Mouse (Mus musculus): ENCODE measurements at regions not wholly inside any gene's neighbourhood (a gene's known extent, or its start where the extent isn't known, plus 50 kb on each side); places are given as distances from the start of the nearest gene placed in this dataset.

GRCm38 (mm10) chr16:49985082-49986076 is 185.0 kb downstream of the Cd47 start:
- Histone ChIP-seq H3K4me3 (no peak overlapping the region), H3K9ac (no peak overlapping the region), H3K36me3 (no peaks in the 10 kb centered on the region), H3K27ac (0 out of 2 replicates have a peak overlapping the region, but pooled peaks have one; percentile 12), H3K27me3 (no peaks in the 10 kb centered on the region), H3K9me3 (replicated peaks) (no peaks in the 10 kb centered on the region), H3K4me1 (0 out of 2 replicates have a peak, but pooled peaks cover 5% of the 10 kb centered on the region), H3K4me2 (replicated peaks) (no peak overlapping the region)
- peak; percentile 51 for ATAC-seq (ENCODE audit: low FRiP score)
- 57% methylated on average over 14 of the region's 14 CpGs for WGBS

GRCm38 (mm10) chr16:49986954-49987353 is 186.6 kb downstream of the Cd47 start:
- 82% methylated on average over 6 of the region's 6 CpGs for WGBS
- Histone ChIP-seq H3K4me2 (replicated peaks) (no peak overlapping the region), H3K27ac (no peak overlapping the region), H3K27me3 (no peaks in the 10 kb centered on the region), H3K9me3 (replicated peaks) (no peaks in the 10 kb centered on the region), H3K9ac (no peak overlapping the region), H3K4me1 (0 out of 2 replicates have a peak, but pooled peaks cover 5% of the 10 kb centered on the region), H3K36me3 (no peaks in the 10 kb centered on the region), H3K4me3 (no peak overlapping the region)
- no peak for ATAC-seq (ENCODE audit: low FRiP score)

- Histone ChIP-seq H3K4me2 (replicated peaks) (no peak overlapping the region), H3K4me1 (no peaks in the 10 kb centered on the region), H3K27ac (no peak overlapping the region), H3K27me3 (no peaks in the 10 kb centered on the region), H3K9me3 (replicated peaks) (no peaks in the 10 kb centered on the region), H3K4me3 (no peak overlapping the region), H3K9ac (no peak overlapping the region), H3K36me3 (no peaks in the 10 kb centered on the region)
- 70% methylated on average over 3 of the region's 3 CpGs for WGBS
- no peak for ATAC-seq (ENCODE audit: low FRiP score)
Observed at GRCm38 (mm10) chr16:49995822-49996221, 195.5 kb downstream of the Cd47 start.

GRCm38 (mm10) chr16:49996593-49996992 is 196.3 kb downstream of the Cd47 start:
- H3K4me3 ChIP-seq, result no peak overlapping the region
- H3K4me2 ChIP-seq (replicated peaks), result no peak overlapping the region
- no peak for ATAC-seq (ENCODE audit: low FRiP score)
- H3K9me3 ChIP-seq (replicated peaks), result no peaks in the 10 kb centered on the region
- 87% methylated on average over 5 of the region's 5 CpGs for WGBS
- no peak overlapping the region for H3K9ac ChIP-seq
- no peaks in the 10 kb centered on the region for H3K4me1 ChIP-seq
- no peaks in the 10 kb centered on the region for H3K27me3 ChIP-seq
- H3K36me3 ChIP-seq, result no peaks in the 10 kb centered on the region
- no peak overlapping the region for H3K27ac ChIP-seq

- 0 out of 2 replicates have a peak, but pooled peaks cover under 1% of the 10 kb centered on the region for H3K4me1 ChIP-seq
- H3K4me2 ChIP-seq (replicated peaks), result no peak overlapping the region
- no peak overlapping the region for H3K4me3 ChIP-seq
- ATAC-seq (ENCODE audit: low FRiP score), result no peak
- H3K9me3 ChIP-seq (replicated peaks), result no peaks in the 10 kb centered on the region
- H3K27ac ChIP-seq, result no peak overlapping the region
- WGBS, result 89% methylated on average over 7 of the region's 7 CpGs
- no peaks in the 10 kb centered on the region for H3K36me3 ChIP-seq
- H3K9ac ChIP-seq, result no peak overlapping the region
- H3K27me3 ChIP-seq, result no peaks in the 10 kb centered on the region
Observed at GRCm38 (mm10) chr16:49997040-49997439, 196.7 kb downstream of the Cd47 start.

- no peak overlapping the region for H3K4me3 ChIP-seq
- WGBS, result 64% methylated on average over 4 of the region's 4 CpGs
- no peak for ATAC-seq (ENCODE audit: low FRiP score)
Observed at GRCm38 (mm10) chr16:50000805-50001204, 200.5 kb downstream of the Cd47 start.

GRCm38 (mm10) chr16:50001662-50002455 is 201.5 kb downstream of the Cd47 start:
- WGBS, result 30% methylated on average over 3 of the region's 3 CpGs
- no peak overlapping the region for H3K9ac ChIP-seq
- H3K4me2 ChIP-seq (replicated peaks), result no peak overlapping the region
- H3K27me3 ChIP-seq, result no peaks in the 10 kb centered on the region
- no peak overlapping the region for H3K4me3 ChIP-seq
- 0 out of 2 replicates have a peak, but pooled peaks cover 2% of the 10 kb centered on the region for H3K4me1 ChIP-seq
- no peak overlapping the region for H3K27ac ChIP-seq
- H3K9me3 ChIP-seq (replicated peaks), result no peaks in the 10 kb centered on the region
- 0 out of 2 replicates have a peak, but pooled peaks have one; percentile 56 for ATAC-seq (ENCODE audit: low FRiP score)
- H3K36me3 ChIP-seq, result no peaks in the 10 kb centered on the region

More at GRCm38 (mm10) chr16:50000805-50001204, 200.5 kb downstream of the Cd47 start:
- Histone ChIP-seq H3K4me1 (0 out of 2 replicates have a peak, but pooled peaks cover 2% of the 10 kb centered on the region), H3K27me3 (no peaks in the 10 kb centered on the region), H3K9ac (no peak overlapping the region), H3K36me3 (no peaks in the 10 kb centered on the region), H3K4me2 (replicated peaks) (no peak overlapping the region), H3K9me3 (replicated peaks) (no peaks in the 10 kb centered on the region), H3K27ac (no peak overlapping the region)

- Histone ChIP-seq H3K27ac (no peak overlapping the region), H3K4me1 (0 out of 2 replicates have a peak, but pooled peaks cover 2% of the 10 kb centered on the region), H3K27me3 (no peaks in the 10 kb centered on the region), H3K4me2 (replicated peaks) (no peak overlapping the region), H3K9ac (no peak overlapping the region), H3K9me3 (replicated peaks) (no peaks in the 10 kb centered on the region), H3K4me3 (no peak overlapping the region), H3K36me3 (no peaks in the 10 kb centered on the region)
- ATAC-seq (ENCODE audit: low FRiP score), result no peak
- 78% methylated on average over 3 of the region's 3 CpGs for WGBS
Observed at GRCm38 (mm10) chr16:50002456-50002788, 202.1 kb downstream of the Cd47 start.

GRCm38 (mm10) chr16:50009046-50009445 is 208.7 kb downstream of the Cd47 start:
- H3K27me3 ChIP-seq, result no peaks in the 10 kb centered on the region
- no peak overlapping the region for H3K4me2 ChIP-seq (replicated peaks)
- 89% methylated on average over 3 of the region's 3 CpGs for WGBS
- ATAC-seq (ENCODE audit: low FRiP score), result no peak
- H3K4me1 ChIP-seq, result no peaks in the 10 kb centered on the region
- no peak overlapping the region for H3K27ac ChIP-seq
- H3K9ac ChIP-seq, result no peak overlapping the region
- no peak overlapping the region for H3K4me3 ChIP-seq
- H3K9me3 ChIP-seq (replicated peaks), result no peaks in the 10 kb centered on the region
- no peaks in the 10 kb centered on the region for H3K36me3 ChIP-seq

GRCm38 (mm10) chr16:50009542-50009941 is 209.2 kb downstream of the Cd47 start:
- Histone ChIP-seq H3K4me1 (no peaks in the 10 kb centered on the region), H3K4me2 (replicated peaks) (no peak overlapping the region), H3K27ac (no peak overlapping the region), H3K4me3 (no peak overlapping the region), H3K36me3 (no peaks in the 10 kb centered on the region), H3K9ac (no peak overlapping the region), H3K27me3 (no peaks in the 10 kb centered on the region), H3K9me3 (replicated peaks) (no peaks in the 10 kb centered on the region)
- WGBS, result 74% methylated on average over 6 of the region's 6 CpGs
- no peak for ATAC-seq (ENCODE audit: low FRiP score)

GRCm38 (mm10) chr16:50010074-50010473 is 209.7 kb downstream of the Cd47 start:
- no peak overlapping the region for H3K9ac ChIP-seq
- no peak overlapping the region for H3K27ac ChIP-seq
- H3K4me2 ChIP-seq (replicated peaks), result no peak overlapping the region
- H3K9me3 ChIP-seq (replicated peaks), result no peaks in the 10 kb centered on the region
- no peak overlapping the region for H3K4me3 ChIP-seq
- no peak for ATAC-seq (ENCODE audit: low FRiP score)
- H3K4me1 ChIP-seq, result no peaks in the 10 kb centered on the region
- H3K27me3 ChIP-seq, result no peaks in the 10 kb centered on the region
- WGBS, result 76% methylated on average over 5 of the region's 5 CpGs
- H3K36me3 ChIP-seq, result no peaks in the 10 kb centered on the region

GRCm38 (mm10) chr16:50010532-50010971 is 210.2 kb downstream of the Cd47 start:
- no peak overlapping the region for H3K4me2 ChIP-seq (replicated peaks)
- no peak overlapping the region for H3K27ac ChIP-seq
- H3K9me3 ChIP-seq (replicated peaks), result no peaks in the 10 kb centered on the region
- H3K4me1 ChIP-seq, result no peaks in the 10 kb centered on the region
- no peak overlapping the region for H3K4me3 ChIP-seq
- H3K36me3 ChIP-seq, result no peaks in the 10 kb centered on the region
- no peak overlapping the region for H3K9ac ChIP-seq
- no peak for ATAC-seq (ENCODE audit: low FRiP score)
- no peaks in the 10 kb centered on the region for H3K27me3 ChIP-seq
- 62% methylated on average over 6 of the region's 6 CpGs for WGBS
